Mouse (Mus musculus): ENCODE results near the gene Igfn1. TPM values are rescaled to one million over a fixed set of nuclear protein-coding genes. Genes with fewer than 3 reads are reported as not detected.

Igfn1 gene
- total RNA-seq, 2 experiments from 2014 or later = 18.2 to 31.6 TPM

- DNase-seq = no peak
Measured at GRCm38 (mm10) chr1:135929876-135930275, 76.3 kb downstream of the Igfn1 start.

GRCm38 (mm10) chr1:135925848-135926247 lies 80.3 kb downstream of the Igfn1 start:
- peak; percentile 47 for DNase-seq

- no peak for DNase-seq
Measured at GRCm38 (mm10) chr1:135924377-135924994, 81.7 kb downstream of the Igfn1 start.

GRCm38 (mm10) chr1:135923229-135923628 lies 82.9 kb downstream of the Igfn1 start:
- DNase-seq = no peak

- peak; percentile 11 for DNase-seq
Measured at GRCm38 (mm10) chr1:135918644-135919407, 87.3 kb downstream of the Igfn1 start, which contains the start of gene Pkp1. Pkp1 (minus strand) TSS chr1:135919207.

- no peak for DNase-seq
Measured at GRCm38 (mm10) chr1:135917206-135917605, 88.9 kb downstream of the Igfn1 start.

GRCm38 (mm10) chr1:135916486-135917058 lies 89.6 kb downstream of the Igfn1 start:
- no peak for DNase-seq

GRCm38 (mm10) chr1:135913657-135914056 lies 92.5 kb downstream of the Igfn1 start:
- no peak for DNase-seq

- DNase-seq = no peak
Measured at GRCm38 (mm10) chr1:135909381-135909780, 96.8 kb downstream of the Igfn1 start.

- DNase-seq = no peak
Measured at GRCm38 (mm10) chr1:135906736-135907135, 99.4 kb downstream of the Igfn1 start.

Other genes with a start within 250 kb of the Igfn1 start
- gene Phlda3, start 240.2 kb downstream of the Igfn1 start, total RNA-seq (2021) = 10 to 100 TPM; 24.1 to 36.7 TPM
- 100 to 1,000 TPM; 162 to 214 TPM for gene Tnni1, start 226.9 kb downstream of the Igfn1 start, total RNA-seq (2021)
- under 1 TPM; 0.11 to 0.12 TPM for gene Lad1, start 187.7 kb downstream of the Igfn1 start, total RNA-seq (2021)
- gene Tnnt2, start 170.0 kb downstream of the Igfn1 start, total RNA-seq (2021) = 10 to 100 TPM; 41.1 to 52.6 TPM
- gene Pkp1, start 87.1 kb downstream of the Igfn1 start, total RNA-seq (2021) = under 1 TPM in 1 of 2 experiments, not detected in 1; 0.07 TPM
- 10 to 100 TPM; 27.2 to 29.0 TPM for gene Tmem9, start 1.8 kb upstream of the Igfn1 start, total RNA-seq (2021)
- gene Ascl5, start 44.5 kb upstream of the Igfn1 start, total RNA-seq (2021) = not detected
- gene Cacna1s, start 46.4 kb upstream of the Igfn1 start, total RNA-seq (2021) = 100 to 1,000 TPM; 558 to 576 TPM
- gene Kif21b, start 125.0 kb upstream of the Igfn1 start, total RNA-seq (2021) = 1 to 10 TPM; 1.1 to 2.0 TPM
- gene Mroh3, start 206.5 kb upstream of the Igfn1 start, total RNA-seq (2021) = not detected
- gene Inava, start 227.9 kb upstream of the Igfn1 start, total RNA-seq (2021) = under 1 TPM in 1 of 2 experiments, not detected in 1; 0.28 TPM